Mouse (Mus musculus) G1E (cell line): ENCODE data around the gene Eif4e. TPM values are rescaled to one million over a fixed set of nuclear protein-coding genes. Genes with fewer than 3 reads are reported as not detected.

ENCODE experiments used
- ATAC-seq: 2 replicates; pipeline ENCODE4 v1.8.0; 2016; ENCODE audit warnings: mild to moderate bottlenecking; ENCODE audit not compliant: insufficient number of reproducible peaks, poor library complexity, low FRiP score, severe bottlenecking; ENCODE audit errors: extremely low read depth
- DNase-seq: peaks from one replicate; pipeline ENCODE4 v3.0.0; 2012; ENCODE audit warnings: low spot score
- H3K27me3 ChIP-seq: 2 replicates; pipeline ENCODE4 v1.6.1; 2012; ENCODE audit warnings: mild to moderate bottlenecking, low read length, inconsistent platforms; ENCODE audit not compliant: insufficient read depth
- H3K36me3 ChIP-seq: replicated peaks from 2 replicates; pipeline ENCODE3; 2012; ENCODE audit warnings: mild to moderate bottlenecking, inconsistent platforms
- H3K4me1 ChIP-seq: 2 replicates; pipeline ENCODE4 v1.6.1; 2012; ENCODE audit warnings: low read depth, low read length, inconsistent platforms, mixed read lengths; ENCODE audit not compliant: insufficient read depth
- H3K4me3 ChIP-seq: 2 replicates; pipeline ENCODE4 v1.5.1; 2012; ENCODE audit warnings: low read depth, mild to moderate bottlenecking, inconsistent platforms, low read length, moderate library complexity, mixed read lengths
- H3K9me3 ChIP-seq: replicated peaks from 2 replicates; pipeline ENCODE4 v1.6.1; 2012; ENCODE audit warnings: inconsistent platforms
- CTCF ChIP-seq: IDR thresholded peaks from 2 replicates; pipeline ENCODE4 v1.5.1; 2012; ENCODE audit warnings: low read depth, low read length, inconsistent platforms, mixed read lengths
- GATA1 ChIP-seq: IDR thresholded peaks from 2 replicates; pipeline ENCODE4 v1.6.1; 2012; ENCODE audit warnings: borderline replicate concordance, low read length, inconsistent platforms, mixed read lengths
- GATA2 ChIP-seq: IDR thresholded peaks from 2 replicates; pipeline ENCODE4 v1.6.1; 2012; ENCODE audit warnings: low read depth, low read length, inconsistent platforms, borderline replicate concordance
- POLR2AphosphoS5 ChIP-seq: IDR thresholded peaks from 2 replicates; pipeline ENCODE4 v1.6.1; 2012; ENCODE audit warnings: low read depth, low read length, inconsistent platforms; ENCODE audit not compliant: insufficient replicate concordance
- TAL1 ChIP-seq: conservative IDR thresholded peaks from 2 replicates; pipeline ENCODE4 v1.6.1; 2012; ENCODE audit warnings: low read depth, low read length, inconsistent platforms, mixed read lengths
- polyA plus RNA-seq: library from polyadenylated mRNA; stranded (reverse); fragments of >175 nt; gene quantifications from 2 replicates; pipeline ENCODE4 v1.2.3, GENCODE M21; 2012
- total RNA-seq, 2 experiments: library from RNA; stranded (forward) in 1 of 2; stranded (reverse) in 1 of 2; fragments of 200-1000 nt in 1 of 2; fragments of >200 nt in 1 of 2; fragmentation: Nextera tagmentation in 1 of 2; gene quantifications; 2 replicates each; pipeline ENCODE4 v1.2.3; 2014 to 2017

Gene Eif4e
- total and polyA plus RNA-seq, 3 experiments, result 21.2 to 584 (median 248) TPM

GRCm38 (mm10) chr3:138560242-138560641, 34.3 kb downstream of the Eif4e start:
- Histone ChIP-seq H3K27me3 (no peaks in the 10 kb centered on the region), H3K4me1 (no peaks in the 10 kb centered on the region), H3K4me3 (no peak overlapping the region), H3K9me3 (no peaks in the 10 kb centered on the region), H3K36me3 (peaks cover 73% of the 10 kb centered on the region)
- DNase-seq (no peak), ATAC-seq (no peak)
- no peak for TF ChIP-seq CTCF
- TF ChIP-seq GATA1, result no peak
- no peak for TF ChIP-seq GATA2
- no peak for TF ChIP-seq TAL1
- TF ChIP-seq POLR2AphosphoS5, result no peak

- Histone ChIP-seq H3K36me3 (peaks cover 75% of the 10 kb centered on the region), H3K4me1 (no peaks in the 10 kb centered on the region), H3K4me3 (no peak overlapping the region), H3K27me3 (no peaks in the 10 kb centered on the region), H3K9me3 (no peaks in the 10 kb centered on the region)
- ATAC-seq (no peak), DNase-seq (no peak)
- TF ChIP-seq TAL1 (no peak), CTCF (no peak), POLR2AphosphoS5 (no peak), GATA2 (no peak), GATA1 (no peak)
Measured at GRCm38 (mm10) chr3:138560886-138561285, 34.9 kb downstream of the Eif4e start.

- no peak for ATAC-seq
Measured at GRCm38 (mm10) chr3:138578867-138579266, 52.9 kb downstream of the Eif4e start.

GRCm38 (mm10) chr3:138586213-138586612, 60.2 kb downstream of the Eif4e start:
- Histone ChIP-seq H3K27me3 (0 out of 2 replicates have a peak, but pooled peaks cover 2% of the 10 kb centered on the region), H3K9me3 (no peaks in the 10 kb centered on the region; the same call in 1 of the 2 replicates), H3K4me3 (no peak overlapping the region), H3K36me3 (no peaks in the 10 kb centered on the region), H3K4me1 (no peaks in the 10 kb centered on the region)
- DNase-seq (no peak), ATAC-seq (no peak)
- no peak for TF ChIP-seq TAL1
- no peak for TF ChIP-seq GATA1
- TF ChIP-seq POLR2AphosphoS5, result no peak
- no peak for TF ChIP-seq GATA2
- no peak for TF ChIP-seq CTCF

More at GRCm38 (mm10) chr3:138578867-138579266, 52.9 kb downstream of the Eif4e start:
- Histone ChIP-seq H3K27me3 (no peaks in the 10 kb centered on the region), H3K4me1 (no peaks in the 10 kb centered on the region), H3K36me3 (no peaks in the 10 kb centered on the region), H3K9me3 (no peaks in the 10 kb centered on the region; the same call in 1 of the 2 replicates), H3K4me3 (no peak overlapping the region)
- TF ChIP-seq POLR2AphosphoS5 (no peak), GATA1 (no peak), CTCF (no peak), GATA2 (no peak), TAL1 (no peak)
- no peak for DNase-seq

- ATAC-seq (no peak), DNase-seq (no peak)
- TF ChIP-seq GATA2 (no peak), GATA1 (no peak), TAL1 (no peak), CTCF (no peak), POLR2AphosphoS5 (no peak)
- H3K9me3 ChIP-seq, result no peaks in the 10 kb centered on the region; the same call in 1 of the 2 replicates
- no peak overlapping the region for H3K4me3 ChIP-seq
- H3K27me3 ChIP-seq, result 0 out of 2 replicates have a peak, but pooled peaks cover 2% of the 10 kb centered on the region
- H3K36me3 ChIP-seq, result no peaks in the 10 kb centered on the region
- H3K4me1 ChIP-seq, result no peaks in the 10 kb centered on the region
Measured at GRCm38 (mm10) chr3:138587137-138587536, 61.2 kb downstream of the Eif4e start.

- no peak for ATAC-seq
- Histone ChIP-seq H3K4me3 (no peak overlapping the region), H3K9me3 (no peaks in the 10 kb centered on the region; the same call in 1 of the 2 replicates), H3K27me3 (0 out of 2 replicates have a peak, but pooled peaks cover 4% of the 10 kb centered on the region), H3K36me3 (no peaks in the 10 kb centered on the region), H3K4me1 (no peaks in the 10 kb centered on the region)
- DNase-seq, result no peak
- TF ChIP-seq POLR2AphosphoS5 (no peak), CTCF (no peak), GATA1 (no peak), GATA2 (no peak), TAL1 (no peak)
Measured at GRCm38 (mm10) chr3:138588001-138588400, 62.0 kb downstream of the Eif4e start.
